ENCODE assay signal across 20 mouse cellular contexts in genomic region chr7:141471236-141471635, GRCm38 (mm10). TPM values are rescaled to one million over a fixed set of nuclear protein-coding genes. Genes with fewer than 3 reads are reported as not detected.
"Had no signal": no experiment of that assay in that cellular context is flagged by ENCODE, and none has a peak within 500 bp of the region (broad histone marks: within the 10 kb centered on the region; RNA-seq: fewer than 3 reads in every experiment).

No protein-coding gene starts in this region.

- H3K9ac ChIP-seq: intestine, embryonic 15.5 days; limb, embryonic 13.5 days; midbrain, embryonic 15.5 days; neural tube, embryonic 13.5 days had no signal

- ATAC-seq: intestine, embryonic 15.5 days; midbrain, embryonic 15.5 days had no signal

- H3K4me2 ChIP-seq: intestine, embryonic 15.5 days; limb, embryonic 13.5 days; midbrain, embryonic 15.5 days; neural tube, embryonic 13.5 days had no signal

- H3K4me3 ChIP-seq: intestine, embryonic 15.5 days; layer of hippocampus, adult 2 months; limb, embryonic 10.5 days; limb, embryonic 13.5 days; midbrain, embryonic 10.5 days; midbrain, embryonic 15.5 days; neural tube, embryonic 13.5 days had no signal

- H3K27ac ChIP-seq: intestine, embryonic 15.5 days; kidney, postnatal 0 days; layer of hippocampus, adult 2 months; limb, embryonic 10.5 days; limb, embryonic 13.5 days; midbrain, embryonic 10.5 days; midbrain, embryonic 15.5 days; neural tube, embryonic 13.5 days had no signal

- DNase-seq: kidney, adult 2 months; layer of hippocampus, adult 9-11 months; lung, adult 2 months; lung, postnatal 14 days; lung, postnatal 4 days; retina, postnatal 1 day; right cerebral cortex, postnatal 25 days; spleen, adult 18-20 months; thymus, adult 18-20 months; thymus, postnatal 14 days; thymus, postnatal 4 days had no signal

- H3K27me3 ChIP-seq: midbrain, embryonic 15.5 days had no signal

- H3K9me3 ChIP-seq: intestine, embryonic 15.5 days; limb, embryonic 10.5 days; limb, embryonic 13.5 days; midbrain, embryonic 10.5 days; midbrain, embryonic 15.5 days; neural tube, embryonic 13.5 days had no signal

RNA-seq across cellular contexts. Expression of gene Tspan4, which starts 3.8 kb away (rescaled TPM):
- total RNA-seq: neutrophil, adult 5-6 weeks had no signal
